In genomic region chr17:5429090-5429771, GRCm38 (mm10) we compare ENCODE assay signal across 8 mouse cellular contexts. TPM values are rescaled to one million over a fixed set of nuclear protein-coding genes. Genes with fewer than 3 reads are reported as not detected.
A peak's percentile ranks its signal among the peaks of the same experiment; 100 is the strongest.
DNase-seq lines count a peak whose midpoint lies in the region; ATAC-seq and TF ChIP-seq lines count a peak whose summit lies in the region.

No protein-coding gene starts in this region.

- H3K4me1 ChIP-seq in E14TG2a.4 (replicated peaks; ENCODE audit: low read depth, low read length) = peaks cover 27% of the 10 kb centered on the region
- H3K4me1 ChIP-seq in forebrain, embryonic 11.5 days (replicated peaks; ENCODE audit: control insufficient read depth, insufficient read depth, low read length) = no peaks in the 10 kb centered on the region
- H3K4me1 ChIP-seq in heart, postnatal 0 days (ENCODE audit: control insufficient read depth, insufficient read depth) = peaks cover 11% of the 10 kb centered on the region
- 0 out of 2 replicates have a peak, but pooled peaks cover 4% of the 10 kb centered on the region for H3K4me1 ChIP-seq in liver, embryonic 15.5 days (replicated peaks)
- H3K4me1 ChIP-seq in neural tube, embryonic 14.5 days (ENCODE audit: control insufficient read depth, insufficient read depth, low read length) = no peaks in the 10 kb centered on the region

- no peak overlapping the region for H3K27ac ChIP-seq in forebrain, embryonic 11.5 days (ENCODE audit: low read depth, low read length)
- no peak overlapping the region for H3K27ac ChIP-seq in heart, postnatal 0 days (ENCODE audit: low read depth)
- no peak overlapping the region for H3K27ac ChIP-seq in liver, embryonic 15.5 days (replicated peaks)
- peak overlapping the region; percentile 75; the same call in 1 of the 2 replicates for H3K27ac ChIP-seq in neural tube, embryonic 14.5 days (ENCODE audit: low read depth, low read length)

- DNase-seq in c-Kit-positive CD71-positive TER-119-negative erythroid progenitor cells, embryonic 14.5 days (ENCODE audit: low read depth) = peak; percentile 95
- DNase-seq in forebrain, embryonic 11.5 days (ENCODE audit: low spot score) = peak; percentile 91
- DNase-seq in heart, postnatal 0 days (ENCODE audit: low spot score) = peak; percentile 90
- DNase-seq in kidney, postnatal 36 days = peak; percentile 93 to 97
- DNase-seq in testis, postnatal 10 days (ENCODE audit: low spot score) = peak; percentile 95

- H3K4me2 ChIP-seq in forebrain, embryonic 11.5 days (ENCODE audit: low read depth, low read length, severe bottlenecking) = no peak overlapping the region
- H3K4me2 ChIP-seq in heart, postnatal 0 days (ENCODE audit: low read depth, low read length) = no peak overlapping the region
- no peak overlapping the region for H3K4me2 ChIP-seq in liver, embryonic 15.5 days
- H3K4me2 ChIP-seq in neural tube, embryonic 14.5 days (ENCODE audit: low read depth, low read length) = no peak overlapping the region

- H3K9ac ChIP-seq in forebrain, embryonic 11.5 days (ENCODE audit: low read length) = no peak overlapping the region
- no peak overlapping the region for H3K9ac ChIP-seq in heart, postnatal 0 days (replicated peaks; ENCODE audit: low read depth, low read length)
- no peak overlapping the region for H3K9ac ChIP-seq in liver, embryonic 15.5 days
- no peak overlapping the region for H3K9ac ChIP-seq in neural tube, embryonic 14.5 days (replicated peaks; ENCODE audit: low read depth, low read length)

- H3K27me3 ChIP-seq in E14TG2a.4 (ENCODE audit: insufficient read depth, low read length) = no peaks in the 10 kb centered on the region
- no peaks in the 10 kb centered on the region for H3K27me3 ChIP-seq in forebrain, embryonic 11.5 days (ENCODE audit: control insufficient read depth, insufficient read depth, low read length)
- no peaks in the 10 kb centered on the region for H3K27me3 ChIP-seq in heart, postnatal 0 days (ENCODE audit: control insufficient read depth, insufficient read depth, low read length)
- no peaks in the 10 kb centered on the region for H3K27me3 ChIP-seq in liver, embryonic 15.5 days
- H3K27me3 ChIP-seq in neural tube, embryonic 14.5 days (ENCODE audit: control insufficient read depth, insufficient read depth, low read length) = no peaks in the 10 kb centered on the region

- H3K9me3 ChIP-seq in E14TG2a.4 (ENCODE audit: low read length) = no peaks in the 10 kb centered on the region
- no peaks in the 10 kb centered on the region for H3K9me3 ChIP-seq in forebrain, embryonic 11.5 days (ENCODE audit: control insufficient read depth, low read length)
- no peaks in the 10 kb centered on the region for H3K9me3 ChIP-seq in heart, postnatal 0 days (replicated peaks; ENCODE audit: control insufficient read depth, low read length)
- H3K9me3 ChIP-seq in liver, embryonic 15.5 days (replicated peaks) = no peaks in the 10 kb centered on the region
- H3K9me3 ChIP-seq in neural tube, embryonic 14.5 days (ENCODE audit: control insufficient read depth, low read length) = no peaks in the 10 kb centered on the region

- peak; percentile 73 for ATAC-seq in forebrain, embryonic 11.5 days (replicated peaks; ENCODE audit: low FRiP score)
- ATAC-seq in heart, postnatal 0 days (ENCODE audit: insufficient read depth, low read depth) = peak; percentile 74
- ATAC-seq in liver, embryonic 15.5 days (ENCODE audit: insufficient read depth) = peak; percentile 51
- ATAC-seq in neural tube, embryonic 14.5 days (ENCODE audit: low read depth) = peak; percentile 82

- H3K4me3 ChIP-seq in E14TG2a.4 (replicated peaks; ENCODE audit: low read length) = no peak overlapping the region
- no peak overlapping the region for H3K4me3 ChIP-seq in forebrain, embryonic 11.5 days (ENCODE audit: low read depth, low read length)
- H3K4me3 ChIP-seq in heart, postnatal 0 days (ENCODE audit: low read depth, low read length) = no peak overlapping the region
- H3K4me3 ChIP-seq in liver, embryonic 15.5 days (replicated peaks) = no peak overlapping the region
- H3K4me3 ChIP-seq in neural tube, embryonic 14.5 days (ENCODE audit: low read depth, low read length) = no peak overlapping the region

- 62% methylated on average over 10 of the region's 10 CpGs for WGBS in forebrain, embryonic 11.5 days
- WGBS in heart, postnatal 0 days = 53% methylated on average over 10 of the region's 10 CpGs
- WGBS in liver, embryonic 15.5 days (ENCODE audit: insufficient replicate concordance) = 53% methylated on average over 10 of the region's 10 CpGs
- WGBS in neural tube, embryonic 14.5 days = 60% methylated on average over 10 of the region's 10 CpGs

- H3K36me3 ChIP-seq in E14TG2a.4 (ENCODE audit: insufficient read depth, low read length) = peaks cover 43% of the 10 kb centered on the region
- H3K36me3 ChIP-seq in forebrain, embryonic 11.5 days (ENCODE audit: control insufficient read depth, insufficient read depth, low read length) = peaks cover 2% of the 10 kb centered on the region; the same call in 1 of the 2 replicates
- peaks cover 46% of the 10 kb centered on the region for H3K36me3 ChIP-seq in heart, postnatal 0 days (replicated peaks; ENCODE audit: control insufficient read depth, insufficient read depth, low read length)
- H3K36me3 ChIP-seq in liver, embryonic 15.5 days (replicated peaks) = peaks cover 28% of the 10 kb centered on the region
- H3K36me3 ChIP-seq in neural tube, embryonic 14.5 days (ENCODE audit: control insufficient read depth, insufficient read depth, low read length) = peaks cover 9% of the 10 kb centered on the region; the same call in 1 of the 2 replicates

- TF ChIP-seq CTCF in E14TG2a.4 (conservative IDR thresholded peaks at IDR 0.05; ENCODE audit: low read length) = peak; percentile 99
- peak; percentile 99 for TF ChIP-seq CTCF in heart, postnatal 0 days (IDR thresholded peaks at IDR 0.05; ENCODE audit: low read depth)

- no peak for TF ChIP-seq EP300 in heart, postnatal 0 days (IDR thresholded peaks at IDR 0.05; ENCODE audit: low read depth)

RNA-seq across cellular contexts. Expression of gene Ldhal6b, which starts 10.7 kb away (rescaled TPM):
- not detected in 2 replicates for polyA plus RNA-seq in forebrain, embryonic 11.5 days (2014; fragmentation: Nextera tagmentation; extraction: Ambion mirVana)
- not detected in 2 replicates for total RNA-seq in heart, postnatal 0 days (2014; rRNA removed; ENCODE audit: low replicate concordance)
- polyA plus RNA-seq in heart, postnatal 0 days (2015; fragmentation: Nextera tagmentation; extraction: Ambion mirVana) = not detected in 2 replicates
- not detected in 2 replicates for polyA plus RNA-seq in liver, embryonic 15.5 days (2015; fragmentation: Nextera tagmentation; extraction: Ambion mirVana)
- polyA plus RNA-seq in neural tube, embryonic 14.5 days (2014; fragmentation: Nextera tagmentation; extraction: Ambion mirVana) = 0.13 and 0.22 TPM in 2 replicates

RNA-seq across cellular contexts. Expression of gene Tmem242, which starts 10.8 kb away (rescaled TPM):
- polyA plus RNA-seq in forebrain, embryonic 11.5 days (2014; fragmentation: Nextera tagmentation; extraction: Ambion mirVana) = 140 and 141 TPM in 2 replicates
- total RNA-seq in heart, postnatal 0 days (2014; rRNA removed; ENCODE audit: low replicate concordance) = 81.7 and 106 TPM in 2 replicates
- 150 and 160 TPM in 2 replicates for polyA plus RNA-seq in heart, postnatal 0 days (2015; fragmentation: Nextera tagmentation; extraction: Ambion mirVana)
- 34.4 and 38.5 TPM in 2 replicates for polyA plus RNA-seq in liver, embryonic 15.5 days (2015; fragmentation: Nextera tagmentation; extraction: Ambion mirVana)
- 98.4 and 114 TPM in 2 replicates for polyA plus RNA-seq in neural tube, embryonic 14.5 days (2014; fragmentation: Nextera tagmentation; extraction: Ambion mirVana)
